Mouse (Mus musculus) bone marrow, adult 2 months (tissue): ENCODE data around the gene App. TPM values are rescaled to one million over a fixed set of nuclear protein-coding genes. Genes with fewer than 3 reads are reported as not detected.

Experiments used
- H3K27ac ChIP-seq: fragments of 200-500 bp; 2 replicates; pipeline ENCODE4 v1.5.1; 2012; ENCODE audit warnings: low read depth, mild to moderate bottlenecking, control low read depth, inconsistent platforms, low read length; ENCODE audit not compliant: control insufficient read depth, poor library complexity, insufficient read depth
- H3K4me1 ChIP-seq: fragments of 200-500 bp; 2 replicates; pipeline ENCODE4 v1.6.1; 2011; ENCODE audit warnings: low read length; ENCODE audit not compliant: control insufficient read depth, insufficient read depth
- H3K4me3 ChIP-seq: fragments of 200-500 bp; replicated peaks from 2 replicates; pipeline ENCODE3; 2011; ENCODE audit warnings: mild to moderate bottlenecking, low read depth, low read length, control low read depth; ENCODE audit not compliant: control insufficient read depth
- CTCF ChIP-seq: fragments of 200-500 bp; IDR thresholded peaks from 2 replicates; pipeline ENCODE4 v1.5.1; 2011; ENCODE audit warnings: low read length, control low read depth; ENCODE audit not compliant: control insufficient read depth, insufficient read depth
- POLR2A ChIP-seq: fragments of 200-500 bp; IDR thresholded peaks from 2 replicates; pipeline ENCODE4 v1.6.1; 2011; ENCODE audit warnings: low read depth, mild to moderate bottlenecking, control low read depth, low read length, borderline replicate concordance; ENCODE audit not compliant: control insufficient read depth
- WGBS: fragments of 180-500 bp; shearing (Covaris S2); methylation state at CpG from one replicate; pipeline ENCODE4 v1.1.7; 2018; 5-methylcytosine and 5-hydroxymethylcytosine counted together
- polyA plus RNA-seq: library from polyadenylated mRNA; stranded (reverse); fragments of >200 nt; gene quantifications from 2 replicates; pipeline ENCODE4 v1.2.4, GENCODE M21; 2011; ENCODE audit warnings: low replicate concordance; ENCODE audit not compliant: missing spikeins, insufficient read depth, insufficient read length

Gene App
- polyA plus RNA-seq, 1 experiment, result 31.4 TPM

GRCm38 (mm10) chr16:85110428-85110827, 63.1 kb downstream of the App start:
- no peak for TF ChIP-seq CTCF
- no peak for TF ChIP-seq POLR2A
- H3K4me1 ChIP-seq, result no peaks in the 10 kb centered on the region
- WGBS, result 83% methylated on average over 13 of the region's 13 CpGs

GRCm38 (mm10) chr16:85108486-85108885, 65.1 kb downstream of the App start:
- 89% methylated on average over 7 of the region's 7 CpGs for WGBS
- H3K27ac ChIP-seq, result no peak overlapping the region
- TF ChIP-seq POLR2A (no peak), CTCF (no peak)
- no peak overlapping the region for H3K4me3 ChIP-seq
- no peaks in the 10 kb centered on the region for H3K4me1 ChIP-seq

More at GRCm38 (mm10) chr16:85110428-85110827, 63.1 kb downstream of the App start:
- Histone ChIP-seq H3K4me3 (no peak overlapping the region), H3K27ac (no peak overlapping the region)

- no peak overlapping the region for H3K4me3 ChIP-seq
- TF ChIP-seq CTCF, result no peak
- TF ChIP-seq POLR2A, result no peak
- WGBS, result 81% methylated on average over 9 of the region's 9 CpGs
Observed at GRCm38 (mm10) chr16:85106644-85107323, 66.8 kb downstream of the App start.

GRCm38 (mm10) chr16:85105603-85106002, 68.0 kb downstream of the App start:
- H3K4me1 ChIP-seq, result no peaks in the 10 kb centered on the region
- no peak for TF ChIP-seq POLR2A
- no peak for TF ChIP-seq CTCF
- H3K4me3 ChIP-seq, result no peak overlapping the region
- 77% methylated on average over 4 of the region's 4 CpGs for WGBS
- H3K27ac ChIP-seq, result no peak overlapping the region

More at GRCm38 (mm10) chr16:85106644-85107323, 66.8 kb downstream of the App start:
- Histone ChIP-seq H3K27ac (no peak overlapping the region), H3K4me1 (no peaks in the 10 kb centered on the region)

GRCm38 (mm10) chr16:85103116-85103787, 70.3 kb downstream of the App start:
- Histone ChIP-seq H3K27ac (no peak overlapping the region), H3K4me3 (no peak overlapping the region), H3K4me1 (no peaks in the 10 kb centered on the region)
- no peak for TF ChIP-seq POLR2A
- no peak for TF ChIP-seq CTCF
- WGBS, result 83% methylated on average over 13 of the region's 13 CpGs

- Histone ChIP-seq H3K4me3 (no peak overlapping the region), H3K4me1 (no peaks in the 10 kb centered on the region), H3K27ac (no peak overlapping the region)
- 91% methylated on average over 3 of the region's 3 CpGs for WGBS
- TF ChIP-seq POLR2A (no peak), CTCF (no peak)
Observed at GRCm38 (mm10) chr16:85101544-85101943, 72.0 kb downstream of the App start.

GRCm38 (mm10) chr16:85100806-85101205, 72.8 kb downstream of the App start:
- H3K4me1 ChIP-seq, result no peaks in the 10 kb centered on the region
- TF ChIP-seq CTCF (no peak), POLR2A (no peak)
- H3K4me3 ChIP-seq, result no peak overlapping the region
- 73% methylated on average over 3 of the region's 3 CpGs for WGBS
- H3K27ac ChIP-seq, result no peak overlapping the region

GRCm38 (mm10) chr16:85099487-85099886, 74.1 kb downstream of the App start:
- H3K27ac ChIP-seq, result no peak overlapping the region
- 81% methylated on average over 7 of the region's 7 CpGs for WGBS

GRCm38 (mm10) chr16:85099044-85099443, 74.5 kb downstream of the App start:
- Histone ChIP-seq H3K4me1 (no peaks in the 10 kb centered on the region), H3K27ac (no peak overlapping the region), H3K4me3 (no peak overlapping the region)
- TF ChIP-seq CTCF (no peak), POLR2A (no peak)
- WGBS, result 73% methylated on average over 7 of the region's 7 CpGs

More at GRCm38 (mm10) chr16:85099487-85099886, 74.1 kb downstream of the App start:
- TF ChIP-seq POLR2A, result no peak
- H3K4me1 ChIP-seq, result no peaks in the 10 kb centered on the region
- H3K4me3 ChIP-seq, result no peak overlapping the region
